Mouse (Mus musculus) T-helper 1 cell (primary cell): ENCODE results near the gene Slc5a11.

ENCODE experiments used
- in situ Hi-C: fragments of 300-600 bp; cut with MboI, MseI; formaldehyde crosslinking; loops from one replicate; pipeline ENCODE4 v1.15.1; 2025; ENCODE audit warnings: high pct_unique_total_duplicates

The Slc5a11 gene

GRCm38 (mm10) chr7:123211461-123211860 lies 3.1 kb upstream of the Slc5a11 start:
- in situ Hi-C loops: no loop called here

GRCm38 (mm10) chr7:123212316-123212715 lies 2.3 kb upstream of the Slc5a11 start:
- in situ Hi-C loops: no loop called here

GRCm38 (mm10) chr7:123215138-123215537 lies 558 bp downstream of the Slc5a11 start:
- in situ Hi-C loops: no loop called here

DNA sequence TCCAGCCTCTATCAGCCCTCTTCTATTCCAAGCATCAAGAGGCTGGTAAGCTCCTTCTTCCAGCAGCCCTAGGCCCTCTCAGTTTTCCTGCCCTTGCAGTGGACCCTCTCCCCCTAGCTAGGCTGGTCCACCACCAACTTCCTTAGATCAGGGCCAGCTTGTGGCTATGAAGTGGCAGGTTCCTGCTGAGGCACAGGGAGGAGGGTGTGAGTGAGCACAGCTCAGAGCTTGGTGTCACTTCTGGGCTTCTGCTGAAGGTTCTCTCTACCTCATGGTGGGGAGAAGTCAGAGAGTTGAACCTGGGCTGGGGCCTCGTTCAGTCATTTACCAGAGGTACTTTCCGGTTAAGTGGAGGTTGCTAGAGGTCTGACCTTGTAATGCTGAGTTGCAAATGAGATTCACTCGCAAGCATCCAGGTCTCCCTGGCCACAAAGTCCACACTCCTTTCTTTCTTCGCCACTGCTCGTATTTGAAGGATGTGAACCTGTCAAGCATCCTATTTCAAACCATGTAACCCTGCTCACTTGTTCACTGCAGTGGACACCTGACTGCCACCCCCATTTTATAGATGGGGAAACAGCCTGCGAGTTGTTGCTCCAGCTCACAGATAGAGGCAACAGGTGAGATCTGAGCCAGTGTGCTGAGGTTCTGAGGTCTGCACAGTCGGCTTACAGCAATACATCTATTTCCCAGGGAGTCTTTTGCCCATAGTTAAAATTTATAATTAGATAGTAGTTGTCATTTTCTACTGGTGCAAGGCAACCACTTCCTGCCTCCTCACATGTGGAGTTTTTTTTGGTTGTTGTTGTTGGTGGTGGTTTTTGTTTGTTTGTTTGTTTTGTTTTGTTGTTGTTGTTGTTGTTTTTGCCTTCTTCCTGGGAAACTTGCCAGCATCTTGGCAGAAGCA lies 3.1 kb downstream of the Slc5a11 start:
- in situ Hi-C loops: no loop called here

GRCm38 (mm10) chr7:123218620-123219019 lies 4.0 kb downstream of the Slc5a11 start:
- in situ Hi-C loops: no loop called here

- in situ Hi-C loops: no loop called here
These were observed 5.4 kb downstream of the Slc5a11 start for GRCm38 (mm10) chr7:123219781-123220632.

GRCm38 (mm10) chr7:123220633-123220942 lies 6.0 kb downstream of the Slc5a11 start:
- in situ Hi-C loops: no loop called here

GRCm38 (mm10) chr7:123224076-123224475 lies 9.5 kb downstream of the Slc5a11 start:
- in situ Hi-C loops: no loop called here

DNA sequence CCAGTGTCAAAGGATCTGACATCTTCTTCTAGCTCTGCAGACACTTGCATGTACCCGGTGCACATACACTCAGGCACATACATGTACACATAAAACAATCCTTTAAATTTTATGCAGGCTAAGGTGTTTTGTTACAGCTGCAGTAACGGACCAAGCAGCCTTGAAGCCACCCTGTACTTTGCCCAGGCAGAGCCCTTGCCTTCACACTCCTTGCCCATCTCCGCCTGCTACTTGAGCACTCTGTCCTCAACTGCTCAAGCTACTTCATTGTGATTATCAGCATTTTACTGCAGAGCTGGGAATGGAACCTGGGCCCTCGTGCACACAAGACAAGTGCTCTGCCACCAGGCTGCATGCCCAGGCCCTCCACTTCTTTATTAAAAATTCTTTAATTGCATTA lies 10.6 kb downstream of the Slc5a11 start:
- in situ Hi-C loops: loop anchor here (25.0 kb wide), 1 partner anchor 762 kb away; the partner anchor contains the start of gene Hs3st4

GRCm38 (mm10) chr7:123235449-123235848 lies 20.9 kb downstream of the Slc5a11 start:
- in situ Hi-C loops: loop anchor here (25.0 kb wide), 1 partner anchor 752 kb away; the partner anchor contains the start of gene Hs3st4

DNA sequence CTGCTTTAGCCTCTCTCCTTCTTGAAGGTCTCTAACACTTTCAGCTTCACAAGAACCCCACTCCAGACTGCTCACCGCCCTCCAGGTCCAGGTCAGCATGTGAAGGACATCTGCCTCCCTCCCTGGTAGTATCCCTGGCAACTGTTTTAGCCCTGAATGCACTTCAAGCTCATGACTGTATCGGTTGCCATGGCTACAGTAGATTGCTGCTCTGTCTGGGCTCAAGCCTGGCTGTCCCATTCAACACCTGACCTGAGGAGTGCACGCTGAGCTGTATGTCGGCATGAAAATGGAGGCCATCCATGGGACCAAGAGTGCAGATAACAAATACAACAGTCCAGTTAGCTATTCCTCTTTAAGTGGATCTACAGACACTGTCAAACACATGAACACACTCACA lies 24.0 kb downstream of the Slc5a11 start:
- in situ Hi-C loops: loop anchor here (25.0 kb wide), 1 partner anchor 749 kb away; the partner anchor contains the start of gene Hs3st4

- in situ Hi-C loops: loop anchor here (25.0 kb wide), 1 partner anchor 747 kb away; the partner anchor contains the start of gene Hs3st4
These were observed 25.5 kb downstream of the Slc5a11 start for GRCm38 (mm10) chr7:123240064-123240463.

- in situ Hi-C loops: loop anchor here (25.0 kb wide), 1 partner anchor 745 kb away; the partner anchor contains the start of gene Hs3st4
These were observed 27.7 kb downstream of the Slc5a11 start for GRCm38 (mm10) chr7:123242241-123242640.

DNA sequence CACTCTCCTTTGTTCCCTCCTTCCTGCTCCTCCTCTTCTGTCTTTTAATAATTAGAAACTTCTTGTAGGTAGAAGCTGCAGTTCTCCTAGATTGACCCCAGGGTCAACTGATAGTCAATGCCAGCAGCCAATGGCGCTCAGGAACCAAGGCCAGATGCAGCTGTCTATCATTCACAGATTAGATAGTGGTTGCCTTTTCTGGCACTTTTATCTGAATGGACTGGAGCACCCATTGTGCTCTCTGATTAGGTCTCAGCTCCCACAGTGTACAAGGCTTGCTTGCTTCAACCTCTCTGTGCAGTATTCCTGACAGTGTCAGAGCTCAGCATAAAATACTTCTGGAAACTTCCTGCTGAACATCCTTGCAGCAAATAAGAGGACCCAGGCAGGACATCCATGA lies 30.3 kb downstream of the Slc5a11 start:
- in situ Hi-C loops: loop anchor here (25.0 kb wide), 1 partner anchor 742 kb away; the partner anchor contains the start of gene Hs3st4

- in situ Hi-C loops: loop anchor here (25.0 kb wide), 1 partner anchor 741 kb away; the partner anchor contains the start of gene Hs3st4
These were observed 32.0 kb downstream of the Slc5a11 start for GRCm38 (mm10) chr7:123246504-123247084.

DNA sequence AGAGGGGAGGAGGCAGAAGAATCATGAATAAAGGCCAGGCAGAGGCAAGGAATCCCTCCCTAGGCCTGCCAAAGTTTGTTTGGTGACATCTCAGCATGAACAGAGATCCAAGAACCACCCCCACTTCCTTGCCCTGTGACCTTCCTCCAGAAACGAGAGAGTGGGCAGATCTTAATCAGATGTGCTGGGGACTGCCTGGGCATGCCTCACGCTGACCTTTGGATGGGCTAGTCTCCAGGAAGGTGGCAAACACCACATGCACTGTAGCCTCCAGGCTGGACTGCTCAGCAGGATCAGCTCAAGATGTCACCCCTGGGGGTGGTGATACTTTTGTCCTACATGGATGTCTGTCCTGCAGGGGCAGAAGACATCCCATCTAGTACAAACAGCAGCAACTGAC lies 33.6 kb downstream of the Slc5a11 start:
- in situ Hi-C loops: loop anchor here (25.0 kb wide), 1 partner anchor 739 kb away; the partner anchor contains the start of gene Hs3st4

DNA sequence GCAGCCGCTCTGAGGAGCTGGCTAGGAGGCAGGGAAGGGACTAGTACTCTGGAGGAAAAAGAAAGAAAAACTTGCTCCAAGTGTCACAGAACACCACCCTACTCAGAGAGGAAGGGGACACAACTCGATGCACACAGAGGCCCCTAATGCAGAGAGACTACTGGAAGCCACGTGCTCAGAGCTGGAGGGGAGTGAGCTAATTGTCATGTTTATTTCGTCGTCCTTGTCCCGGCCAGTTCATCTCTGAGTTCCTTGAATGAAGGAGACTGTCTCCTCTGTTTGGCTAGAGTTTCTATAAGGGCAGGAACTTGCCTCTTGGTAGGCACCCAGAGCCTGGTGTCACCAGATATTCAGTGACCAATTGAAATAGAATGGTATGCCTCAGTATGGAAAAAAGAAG lies 36.8 kb downstream of the Slc5a11 start:
- in situ Hi-C loops: no loop called here

DNA sequence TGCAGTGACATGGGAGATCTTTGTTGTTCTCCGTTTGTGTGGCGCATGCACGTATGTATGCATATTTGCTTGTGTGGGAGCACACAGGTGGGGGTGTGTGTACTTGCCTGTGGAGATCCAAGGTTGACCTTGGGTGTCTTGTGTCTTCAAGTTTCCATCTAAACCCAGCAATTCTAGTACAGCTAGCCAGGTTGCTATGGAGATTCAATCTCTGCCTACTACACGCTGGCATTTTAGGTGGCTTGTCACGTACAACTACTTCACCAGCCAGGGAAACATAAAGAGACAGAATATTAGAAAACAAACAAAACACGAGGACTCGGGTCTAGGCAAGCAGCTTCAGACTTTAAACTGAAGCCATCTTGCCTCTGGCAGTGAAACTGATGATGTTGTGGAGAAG lies 38.8 kb downstream of the Slc5a11 start:
- in situ Hi-C loops: no loop called here

- in situ Hi-C loops: no loop called here
These were observed 39.8 kb downstream of the Slc5a11 start for GRCm38 (mm10) chr7:123254196-123254970.

GRCm38 (mm10) chr7:123258103-123258502 lies 43.5 kb downstream of the Slc5a11 start:
- in situ Hi-C loops: no loop called here

DNA sequence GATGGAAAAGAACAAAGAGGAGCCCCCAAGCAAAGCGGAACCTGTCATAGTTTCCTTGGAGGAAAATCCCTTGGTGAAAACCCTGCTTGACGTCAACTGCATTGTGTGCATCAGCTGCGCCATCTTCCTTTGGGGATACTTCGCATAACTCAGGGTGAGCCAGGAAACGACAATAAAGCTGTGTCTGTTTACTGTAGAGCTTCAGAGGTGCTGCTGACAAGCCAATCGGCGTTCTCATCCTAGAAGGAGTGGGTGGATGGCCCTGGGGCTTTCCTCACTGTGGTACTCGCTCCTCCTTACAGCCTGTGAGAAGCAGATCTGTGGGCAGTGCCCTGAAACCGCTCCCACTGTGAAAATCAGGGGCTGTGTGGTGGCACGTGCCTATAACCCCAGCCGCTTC lies 58.5 kb downstream of the Slc5a11 start:
- in situ Hi-C loops: no loop called here
